Mouse (Mus musculus): ENCODE measurements around the gene Whamm.

Gene Whamm

GRCm38 (mm10) chr7:81571108-81571940 is at the start of gene Whamm:
Gene Whamm, plus strand, starts transcription at chr7:81571266.
- peak; percentile 84 for DNase-seq (ENCODE audit: low read depth, low spot score)

- peak; percentile 93 for DNase-seq (ENCODE audit: low read depth, low spot score)
These were observed 47.9 kb upstream of the Whamm start for GRCm38 (mm10) chr7:81523008-81523662.

GRCm38 (mm10) chr7:81523663-81524017 is 47.4 kb upstream of the Whamm start:
- DNase-seq (ENCODE audit: low read depth, low spot score), result no peak

- no peak for DNase-seq (ENCODE audit: low read depth, low spot score)
These were observed 42.1 kb upstream of the Whamm start for GRCm38 (mm10) chr7:81528918-81529317.

- DNase-seq (ENCODE audit: low read depth, low spot score), result no peak
These were observed 39.6 kb upstream of the Whamm start for GRCm38 (mm10) chr7:81531462-81531861.

- no peak for DNase-seq (ENCODE audit: low read depth, low spot score)
These were observed 34.6 kb upstream of the Whamm start for GRCm38 (mm10) chr7:81536478-81536877.

- no peak for DNase-seq (ENCODE audit: low read depth, low spot score)
These were observed 32.9 kb upstream of the Whamm start for GRCm38 (mm10) chr7:81538070-81538675.

GRCm38 (mm10) chr7:81539565-81539964 is 31.5 kb upstream of the Whamm start:
- DNase-seq (ENCODE audit: low read depth, low spot score), result no peak

GRCm38 (mm10) chr7:81540999-81541398 is 30.1 kb upstream of the Whamm start:
- no peak for DNase-seq (ENCODE audit: low read depth, low spot score)

GRCm38 (mm10) chr7:81541924-81542524 is 29.0 kb upstream of the Whamm start:
- DNase-seq (ENCODE audit: low read depth, low spot score), result no peak

GRCm38 (mm10) chr7:81542934-81543333 is 28.1 kb upstream of the Whamm start:
- no peak for DNase-seq (ENCODE audit: low read depth, low spot score)

GRCm38 (mm10) chr7:81548864-81549263 is 22.2 kb upstream of the Whamm start:
- no peak for DNase-seq (ENCODE audit: low read depth, low spot score)

- no peak for DNase-seq (ENCODE audit: low read depth, low spot score)
These were observed 17.5 kb upstream of the Whamm start for GRCm38 (mm10) chr7:81553589-81553988.

- no peak for DNase-seq (ENCODE audit: low read depth, low spot score)
These were observed 16.7 kb upstream of the Whamm start for GRCm38 (mm10) chr7:81554369-81554768.

- no peak for DNase-seq (ENCODE audit: low read depth, low spot score)
These were observed 14.2 kb upstream of the Whamm start for GRCm38 (mm10) chr7:81556839-81557238.

- no peak for DNase-seq (ENCODE audit: low read depth, low spot score)
These were observed 13.6 kb upstream of the Whamm start for GRCm38 (mm10) chr7:81557252-81557984.

- DNase-seq (ENCODE audit: low read depth, low spot score), result no peak
These were observed 13.1 kb upstream of the Whamm start for GRCm38 (mm10) chr7:81557985-81558360.

GRCm38 (mm10) chr7:81559231-81559980 is 11.7 kb upstream of the Whamm start:
- no peak for DNase-seq (ENCODE audit: low read depth, low spot score)

GRCm38 (mm10) chr7:81560101-81561049 is 10.7 kb upstream of the Whamm start:
- DNase-seq (ENCODE audit: low read depth, low spot score), result no peak

GRCm38 (mm10) chr7:81561211-81561610 is 9.9 kb upstream of the Whamm start:
- DNase-seq (ENCODE audit: low read depth, low spot score), result no peak
